Mouse (Mus musculus) heart, postnatal 0 days (tissue): ENCODE data around the gene Rere.

Experiments
- CTCF ChIP-seq: IDR thresholded peaks from 2 replicates; pipeline ENCODE4 v1.5.1; 2016; ENCODE audit warnings: antibody characterized with exemption, control low read depth, low read depth
- EP300 ChIP-seq: IDR thresholded peaks from 2 replicates; pipeline ENCODE4 v1.6.1; 2016; ENCODE audit warnings: antibody characterized with exemption, low read depth

GRCm38 (mm10) chr4:150487109-150487508 is 205.7 kb downstream of the Rere start:
- TF ChIP-seq CTCF (no peak), EP300 (no peak)
